Mouse (Mus musculus) embryonic facial prominence, embryonic 13.5 days (tissue): ENCODE results near the gene Klrb1c. TPM values are rescaled to one million over a fixed set of nuclear protein-coding genes. Genes with fewer than 3 reads are reported as not detected.
"Not testable (repeated sequence)": the region's sequence is repeated elsewhere in the genome, so short reads cannot be mapped to it uniquely, and the experiment has no call there.

Experiments used
- ATAC-seq: fragments of 200-750 bp; cut with Nextera tagmentation; 2 replicates; pipeline ENCODE4 v1.8.0; 2017; ENCODE audit warnings: low read depth; ENCODE audit not compliant: insufficient number of reproducible peaks, insufficient read depth, low FRiP score, low TSS enrichment
- H3K27ac ChIP-seq: fragments of 300-500 bp; sonication (generic); 2 replicates; pipeline ENCODE4 v1.5.1; 2015; ENCODE audit warnings: moderate library complexity, mild to moderate bottlenecking, inconsistent platforms
- H3K27me3 ChIP-seq: fragments of 300-500 bp; sonication (generic); 2 replicates; pipeline ENCODE4 v1.6.1; 2015; ENCODE audit warnings: mild to moderate bottlenecking, inconsistent platforms
- H3K36me3 ChIP-seq: fragments of 300-500 bp; sonication (generic); 2 replicates; pipeline ENCODE4 v1.6.1; 2015; ENCODE audit warnings: mild to moderate bottlenecking, inconsistent platforms
- H3K4me1 ChIP-seq: fragments of 300-500 bp; sonication (generic); 2 replicates; pipeline ENCODE4 v1.6.1; 2015; ENCODE audit warnings: inconsistent platforms
- H3K4me2 ChIP-seq: fragments of 300-500 bp; sonication (generic); 2 replicates; pipeline ENCODE4 v1.6.1; 2015; ENCODE audit warnings: moderate library complexity, mild to moderate bottlenecking, inconsistent platforms
- H3K4me3 ChIP-seq: fragments of 300-500 bp; sonication (generic); 2 replicates; pipeline ENCODE4 v1.5.1; 2015; ENCODE audit warnings: mild to moderate bottlenecking, inconsistent platforms
- H3K9ac ChIP-seq: fragments of 300-500 bp; sonication (generic); 2 replicates; pipeline ENCODE4 v1.6.1; 2015; ENCODE audit warnings: mild to moderate bottlenecking, inconsistent platforms
- H3K9me3 ChIP-seq: fragments of 300-500 bp; sonication (generic); 2 replicates; pipeline ENCODE4 v1.6.1; 2016; ENCODE audit warnings: inconsistent platforms
- WGBS: fragments of 180-500 bp; shearing (Covaris S2); methylation state at CpG from one replicate; pipeline ENCODE4 v1.1.7; 2015; ENCODE audit warnings: mixed read lengths; 5-methylcytosine and 5-hydroxymethylcytosine counted together
- polyA plus RNA-seq: library from polyadenylated mRNA; unstranded; fragments of >200 nt; fragmentation: Nextera tagmentation; extraction: Ambion mirVana; gene quantifications from 2 replicates; pipeline ENCODE4 v1.2.1, GENCODE M21; 2015

Gene Klrb1c
- polyA plus RNA-seq, 1 experiment from 2014 or later, result not detected

GRCm38 (mm10) chr6:128807021-128807420 is 18.0 kb upstream of the Klrb1c start:
- 69% methylated on average over 3 of the region's 3 CpGs for WGBS
- H3K4me3 ChIP-seq, result no peak overlapping the region
- no peaks in the 10 kb centered on the region for H3K4me1 ChIP-seq
- no peaks in the 10 kb centered on the region for H3K36me3 ChIP-seq
- ATAC-seq, result no peak
- H3K4me2 ChIP-seq, result no peak overlapping the region
- no peaks in the 10 kb centered on the region; the same call in 1 of the 2 replicates for H3K9me3 ChIP-seq
- H3K27me3 ChIP-seq, result no peaks in the 10 kb centered on the region
- H3K9ac ChIP-seq, result no peak overlapping the region
- no peak overlapping the region for H3K27ac ChIP-seq

DNA sequence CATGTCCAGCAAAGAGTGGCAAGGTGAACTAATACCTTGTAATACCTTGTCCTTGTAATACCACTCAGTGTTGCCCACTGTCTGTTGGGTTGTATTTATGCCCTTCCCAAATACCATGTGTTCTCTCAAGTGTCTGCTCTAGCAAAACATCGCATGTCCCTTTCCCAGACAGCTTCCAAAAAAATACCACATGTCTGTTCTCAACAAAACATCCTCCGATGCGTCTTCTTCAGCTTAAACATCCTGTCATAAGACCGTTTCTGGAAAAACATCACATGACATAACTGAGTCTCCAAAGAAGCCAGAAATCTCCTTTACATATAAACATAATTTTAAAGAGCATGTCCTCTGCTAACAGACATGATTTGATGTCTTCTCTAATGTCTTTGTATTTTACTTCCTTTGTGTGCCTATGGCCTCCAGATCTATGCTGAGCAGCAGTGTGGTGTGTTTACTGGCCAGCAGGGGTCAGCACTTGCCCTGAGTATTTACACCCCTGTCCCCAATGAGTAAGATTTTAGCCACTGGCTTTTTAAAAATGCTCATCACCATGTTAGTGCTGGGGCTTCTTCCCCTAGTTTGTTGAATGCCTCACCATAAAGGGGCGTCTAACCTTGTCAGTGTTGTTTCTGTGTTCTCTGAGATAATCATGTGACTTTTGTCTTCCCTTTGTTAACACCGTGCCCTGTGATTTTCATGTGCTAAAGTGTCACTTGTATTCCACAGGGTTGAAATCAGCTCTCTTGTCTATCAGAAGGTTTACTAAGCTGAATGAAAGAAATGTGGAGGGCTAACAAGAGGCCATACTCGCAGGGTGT is 16.0 kb upstream of the Klrb1c start:
- H3K27me3 ChIP-seq, result not testable (repeated sequence)
- 64% methylated on average over 7 of the region's 7 CpGs for WGBS

GRCm38 (mm10) chr6:128802999-128803857 is 14.2 kb upstream of the Klrb1c start:
- Histone ChIP-seq H3K9me3 (no peaks in the 10 kb centered on the region; the same call in 1 of the 2 replicates), H3K27me3 (no peaks in the 10 kb centered on the region), H3K4me3 (peak overlapping the region; percentile 52), H3K27ac (peak overlapping the region; percentile 81), H3K4me2 (peak overlapping the region; percentile 63), H3K4me1 (peaks cover 1% of the 10 kb centered on the region; the same call in 1 of the 2 replicates), H3K9ac (peak overlapping the region; percentile 72), H3K36me3 (no peaks in the 10 kb centered on the region)
- WGBS, result 8% methylated on average over 26 of the region's 26 CpGs
- ATAC-seq, result peak; percentile 92

More for the DNA sequence above, 16.0 kb upstream of the Klrb1c start:
- not testable (repeated sequence) for H3K9ac ChIP-seq, H3K4me2 ChIP-seq, H3K4me3 ChIP-seq, ATAC-seq, H3K9me3 ChIP-seq, H3K27ac ChIP-seq, H3K36me3 ChIP-seq, H3K4me1 ChIP-seq

DNA sequence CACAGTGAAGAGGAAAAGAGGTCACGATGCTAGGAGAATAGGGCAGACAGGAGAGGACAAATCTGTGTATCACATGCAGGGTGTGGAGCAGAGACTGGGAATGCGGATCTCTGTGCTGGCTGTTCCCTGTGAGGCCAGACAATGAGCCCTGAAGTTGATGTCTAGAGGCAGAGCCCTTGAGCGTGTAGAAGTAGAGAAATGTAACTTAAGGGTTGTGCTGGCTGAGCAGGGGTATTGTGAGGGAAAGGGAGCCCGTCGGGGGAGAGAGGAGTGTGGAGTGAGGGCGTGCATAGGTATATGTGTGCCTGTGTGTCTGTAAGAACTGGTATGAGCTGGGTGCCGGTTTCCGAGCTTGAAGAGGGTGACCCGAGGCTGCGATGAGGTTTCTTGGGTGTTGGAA is 13.5 kb upstream of the Klrb1c start:
- ATAC-seq, result peak; percentile 28
- Histone ChIP-seq H3K9me3 (no peaks in the 10 kb centered on the region), H3K4me1 (peaks cover 8% of the 10 kb centered on the region), H3K36me3 (no peaks in the 10 kb centered on the region), H3K27me3 (no peaks in the 10 kb centered on the region), H3K4me2 (peak overlapping the region; percentile 63), H3K27ac (peak overlapping the region; percentile 81), H3K9ac (peak overlapping the region; percentile 72), H3K4me3 (peak overlapping the region; percentile 52)
- 6% methylated on average over 10 of the region's 10 CpGs for WGBS

- H3K4me1 ChIP-seq, H3K9me3 ChIP-seq, H3K36me3 ChIP-seq, H3K4me3 ChIP-seq, H3K9ac ChIP-seq, ATAC-seq, H3K27me3 ChIP-seq, H3K27ac ChIP-seq, H3K4me2 ChIP-seq: not testable (repeated sequence)
- WGBS, result 66% methylated on average over 5 of the region's 5 CpGs
These were observed 11.7 kb upstream of the Klrb1c start for GRCm38 (mm10) chr6:128800696-128801095.

GRCm38 (mm10) chr6:128799896-128800270 is 10.9 kb upstream of the Klrb1c start:
- H3K9ac ChIP-seq, result peak overlapping the region; percentile 61
- no peaks in the 10 kb centered on the region for H3K9me3 ChIP-seq
- no peak for ATAC-seq
- 19% methylated on average over 7 of the region's 7 CpGs for WGBS
- H3K4me3 ChIP-seq, result peak overlapping the region; percentile 62
- no peak overlapping the region for H3K27ac ChIP-seq
- peak overlapping the region; percentile 58 for H3K4me2 ChIP-seq
- H3K36me3 ChIP-seq, result no peaks in the 10 kb centered on the region
- no peaks in the 10 kb centered on the region for H3K27me3 ChIP-seq
- peaks cover 10% of the 10 kb centered on the region for H3K4me1 ChIP-seq

DNA sequence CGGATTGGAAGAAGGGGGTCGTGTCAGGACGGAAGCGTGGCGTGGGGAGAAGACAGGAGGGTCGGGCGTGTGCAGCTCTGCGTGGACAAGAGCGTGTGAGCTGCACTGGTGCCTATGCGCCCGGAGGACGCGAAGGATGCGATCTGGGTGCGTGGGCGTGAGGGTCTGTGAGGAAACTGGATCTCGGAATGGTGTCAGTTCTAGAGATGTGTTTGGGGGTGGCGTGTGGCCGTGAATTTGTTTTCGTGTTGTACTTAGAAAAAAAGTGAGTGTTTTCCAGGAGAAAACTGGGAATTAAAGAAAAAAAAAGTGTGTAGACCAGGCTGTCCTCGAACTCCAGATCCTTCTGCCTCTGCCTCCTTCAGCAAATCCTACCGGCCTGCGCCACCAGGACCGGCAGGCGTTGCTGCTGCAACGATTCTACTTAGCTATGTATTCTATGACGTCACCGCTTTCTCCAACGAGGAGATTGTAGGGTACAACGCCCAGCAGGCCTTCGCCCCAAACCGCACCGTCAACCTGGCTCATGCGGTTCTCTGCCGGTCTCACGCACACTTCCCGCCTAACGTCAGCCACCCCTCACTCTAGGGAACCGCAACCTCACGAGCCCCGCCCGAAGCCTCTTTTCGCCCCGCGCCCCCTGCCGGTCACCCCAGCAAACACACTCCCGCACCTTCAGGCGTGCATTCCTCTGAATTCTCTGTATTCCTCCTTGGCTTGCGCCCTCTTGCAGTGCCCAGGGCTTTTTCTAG is 10.3 kb upstream of the Klrb1c start:
- peak; percentile 78 for ATAC-seq
- Histone ChIP-seq H3K27ac (peak overlapping the region; percentile 91), H3K4me2 (peak overlapping the region; percentile 69), H3K9ac (peak overlapping the region; percentile 73), H3K4me3 (peak overlapping the region; percentile 62)
- H3K36me3 ChIP-seq, H3K27me3 ChIP-seq, H3K9me3 ChIP-seq, H3K4me1 ChIP-seq: not testable (repeated sequence)
- WGBS, result under 1% methylated on average over 49 of the region's 49 CpGs

- H3K27ac ChIP-seq, result peak overlapping the region; percentile 91
- under 1% methylated on average over 20 of the region's 20 CpGs for WGBS
These were observed 9.7 kb upstream of the Klrb1c start for GRCm38 (mm10) chr6:128798772-128799143.

DNA sequence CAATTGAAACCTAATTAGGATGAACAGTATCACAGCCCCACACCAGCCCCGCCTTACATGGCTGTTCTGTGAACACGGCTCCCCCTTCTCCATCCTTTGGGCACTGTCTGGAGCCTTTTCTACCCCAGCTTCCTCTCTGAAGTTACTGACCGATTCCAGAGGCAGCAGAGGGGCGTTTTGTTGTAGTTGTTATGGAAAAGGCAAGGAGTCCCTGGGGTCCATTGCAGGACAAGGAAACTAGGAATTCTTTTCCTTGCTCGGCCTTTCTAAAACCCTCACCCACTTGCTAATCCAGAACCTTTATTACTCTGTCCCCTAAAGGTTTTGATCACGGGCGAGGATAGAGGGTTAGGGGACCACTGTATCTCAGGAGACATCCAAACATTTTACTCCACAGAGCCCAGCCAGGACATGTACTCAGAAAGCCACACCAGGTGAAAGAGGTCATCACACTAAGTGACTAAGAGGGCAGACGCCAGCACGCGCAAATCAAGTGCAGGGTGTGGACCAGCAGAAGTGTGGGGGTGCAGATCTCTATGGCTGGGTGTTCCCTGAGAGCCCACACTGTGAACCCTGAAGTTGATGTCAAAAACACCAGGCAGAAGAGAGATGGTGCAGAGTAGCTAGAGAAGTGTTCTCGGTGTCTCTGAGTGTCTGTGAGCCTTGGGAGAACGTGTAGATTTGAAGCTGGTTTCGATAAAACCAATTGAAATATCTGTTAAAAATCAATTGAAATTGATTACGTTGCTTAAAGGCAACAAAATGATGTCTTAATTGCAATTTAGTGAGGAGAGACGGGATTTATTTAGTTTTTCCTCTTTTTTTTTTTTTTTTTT is 9.1 kb upstream of the Klrb1c start:
- Histone ChIP-seq H3K9me3 (no peaks in the 10 kb centered on the region), H3K4me3 (peak overlapping the region; percentile 62), H3K4me2 (peak overlapping the region; percentile 69), H3K27me3 (no peaks in the 10 kb centered on the region), H3K9ac (peak overlapping the region; percentile 67), H3K27ac (peak overlapping the region; percentile 11; the same call in 1 of the 2 replicates), H3K36me3 (no peaks in the 10 kb centered on the region), H3K4me1 (peaks cover 10% of the 10 kb centered on the region)
- WGBS, result 12% methylated on average over 15 of the region's 15 CpGs
- no peak for ATAC-seq

More at GRCm38 (mm10) chr6:128798772-128799143, 9.7 kb upstream of the Klrb1c start:
- ATAC-seq, result peak; percentile 28
- not testable (repeated sequence) for H3K4me1 ChIP-seq, H3K27me3 ChIP-seq, H3K36me3 ChIP-seq, H3K9me3 ChIP-seq
- Histone ChIP-seq H3K4me3 (peak overlapping the region; percentile 62), H3K9ac (peak overlapping the region; percentile 73), H3K4me2 (peak overlapping the region; percentile 69)

GRCm38 (mm10) chr6:128797185-128797905 is 8.3 kb upstream of the Klrb1c start:
- Histone ChIP-seq H3K9ac (no peak overlapping the region), H3K36me3 (no peaks in the 10 kb centered on the region), H3K27ac (no peak overlapping the region), H3K4me1 (peaks cover 10% of the 10 kb centered on the region), H3K9me3 (no peaks in the 10 kb centered on the region), H3K27me3 (no peaks in the 10 kb centered on the region), H3K4me3 (peak overlapping the region; percentile 62; the same call in 1 of the 2 replicates), H3K4me2 (peak overlapping the region; percentile 69)
- ATAC-seq, result no peak
- WGBS, result 72% methylated on average over 12 of the region's 12 CpGs
